Mouse (Mus musculus): ENCODE measurements around the gene Galnt17.

Galnt17 gene

DNA sequence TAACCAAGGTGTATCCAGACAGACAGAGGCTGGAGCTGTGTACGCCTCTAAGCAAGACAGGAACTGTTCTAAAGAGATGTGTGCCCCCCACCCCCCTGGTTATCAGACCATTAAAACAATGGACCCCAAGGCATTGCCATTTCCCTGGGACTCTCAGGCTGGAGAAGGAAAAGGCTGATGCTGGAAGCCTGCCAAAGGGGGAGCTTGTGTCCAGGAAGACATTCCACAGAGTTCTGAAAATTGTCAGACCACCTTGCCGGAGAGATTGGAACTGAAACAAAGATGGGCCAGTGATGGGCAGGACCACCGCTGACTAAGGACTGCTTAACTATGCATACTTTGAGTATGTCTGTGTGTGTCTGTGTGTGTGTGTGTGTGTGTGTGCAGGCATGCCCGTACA is 458.7 kb downstream of the Galnt17 start:
- ChIA-PET CTCF (interaction anchor here in 1 of 4 experiments (0.9 kb wide), 1 partner anchor 10 kb away, joined by 3 read pairs; no protein-coding TSS in a partner anchor), POLR2A (interaction anchor here in 2 of 4 experiments (0.6 to 0.7 kb wide), 2 partner anchors 499 to 520 kb away, joined by 3 to 7 read pairs; no protein-coding TSS in a partner anchor)

DNA sequence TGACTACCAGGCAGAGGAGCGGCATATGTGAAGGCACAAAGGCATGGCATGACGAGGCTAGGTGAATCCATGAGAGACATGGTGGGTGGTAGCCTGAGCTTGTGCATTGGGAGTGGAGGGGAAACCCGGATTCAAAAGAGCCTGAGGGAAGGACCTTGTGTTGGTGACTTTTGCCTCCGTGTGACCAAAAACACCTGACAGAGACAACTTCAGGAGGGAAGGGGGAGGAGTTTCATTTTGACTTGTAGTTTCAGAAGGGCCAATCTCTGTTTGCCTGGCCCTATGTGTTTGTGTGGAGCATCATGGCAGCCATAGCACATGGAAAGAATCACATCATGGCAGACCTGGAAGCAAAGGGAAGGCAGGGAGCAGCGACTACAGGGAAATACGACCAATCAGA is 459.7 kb downstream of the Galnt17 start:
- POLR2A ChIA-PET = no interaction called here
- CTCF ChIA-PET = interaction anchor here in 2 of 4 experiments (0.7 to 0.9 kb wide), 2 partner anchors 9 to 12 kb away, joined by 3 read pairs; no protein-coding TSS in a partner anchor

- ChIA-PET CTCF (interaction anchor here in 3 of 4 experiments (0.6 to 0.9 kb wide), 3 partner anchors 13 to 1543 kb away, joined by 3 read pairs; no protein-coding TSS in a partner anchor), POLR2A (no interaction called here)
Observed at GRCm38 (mm10) chr5:130825797-130826196, 482.5 kb downstream of the Galnt17 start.

Data from embryonic stem cell, embryonic (primary cell).